Mouse (Mus musculus): ENCODE data around the gene Tbc1d22a. TPM values are rescaled to one million over a fixed set of nuclear protein-coding genes. Genes with fewer than 3 reads are reported as not detected.

The Tbc1d22a gene
- total and polyA plus RNA-seq, 3 experiments = 15.1 to 21.1 TPM; not detected in 1

- peaks cover 0 to 23% of the 10 kb centered on the region in 2 experiments; a peak in 3 of 4 replicates for H3K4me1 ChIP-seq (ENCODE audit: control insufficient read depth in 1 of 2, insufficient read depth in 2 of 2, low read length in 2 of 2)
- TF ChIP-seq ETS1 (IDR thresholded peaks at IDR 0.05; ENCODE audit: low read depth, low read length) (no peak), ZMIZ1 (IDR thresholded peaks at IDR 0.05; ENCODE audit: low read depth, low read length) (no peak), TBP (IDR thresholded peaks at IDR 0.05; ENCODE audit: low read depth, low read length) (no peak), MXI1 (IDR thresholded peaks at IDR 0.05; ENCODE audit: low read depth, low read length) (no peak), CHD2 (IDR thresholded peaks at IDR 0.05; ENCODE audit: low read length) (no peak), USF1 (IDR thresholded peaks at IDR 0.05; ENCODE audit: low read depth, low read length) (no peak), ELF1 (IDR thresholded peaks at IDR 0.05; ENCODE audit: low read depth, low read length) (no peak), GABPA (IDR thresholded peaks at IDR 0.05; ENCODE audit: low read depth, low read length) (no peak)
- H3K27ac ChIP-seq (ENCODE audit: control insufficient read depth, low read depth, low read length) = no peak overlapping the region
- H3K36me3 ChIP-seq (ENCODE audit: control insufficient read depth in 1 of 2, insufficient read depth in 2 of 2, low read length in 2 of 2) = no peaks in the 10 kb centered on the region; a peak in 1 of 4 replicates
- H3K9me3 ChIP-seq (replicated peaks; ENCODE audit: insufficient read depth, low read length) = no peaks in the 10 kb centered on the region
- peaks cover 3% of the 10 kb centered on the region; the same call in 1 of the 2 replicates for H3K79me2 ChIP-seq (ENCODE audit: control insufficient read depth, insufficient read depth, low read length, poor library complexity)
- no peak overlapping the region for H3K9ac ChIP-seq (ENCODE audit: control insufficient read depth, low read depth, low read length, poor library complexity, severe bottlenecking)
- no peak overlapping the region for H3K4me3 ChIP-seq (ENCODE audit: control insufficient read depth in 1 of 2, insufficient read depth in 1 of 2, low read depth in 2 of 2, low read length in 2 of 2)
- no peak for DNase-seq (ENCODE audit: low read depth, low spot score)
- H3K27me3 ChIP-seq (ENCODE audit: control insufficient read depth in 1 of 2, insufficient read depth in 2 of 2, low read length in 2 of 2) = peaks cover 0 to 1% of the 10 kb centered on the region in 2 experiments; a peak in 1 of 4 replicates
These were observed 25.4 kb upstream of the Tbc1d22a start for GRCm38 (mm10) chr15:86188746-86189470.

- Histone ChIP-seq H3K4me1 (ENCODE audit: control insufficient read depth in 1 of 2, insufficient read depth in 2 of 2, low read length in 2 of 2) (peaks cover 0 to 16% of the 10 kb centered on the region in 2 experiments; a peak in 3 of 4 replicates), H3K4me3 (ENCODE audit: control insufficient read depth in 1 of 2, insufficient read depth in 1 of 2, low read depth in 2 of 2, low read length in 2 of 2) (no peak overlapping the region), H3K27me3 (ENCODE audit: control insufficient read depth in 1 of 2, insufficient read depth in 2 of 2, low read length in 2 of 2) (peaks cover 0 to 1% of the 10 kb centered on the region in 2 experiments; a peak in 1 of 4 replicates), H3K9ac (ENCODE audit: control insufficient read depth, low read depth, low read length, poor library complexity, severe bottlenecking) (no peak overlapping the region), H3K36me3 (ENCODE audit: control insufficient read depth in 1 of 2, insufficient read depth in 2 of 2, low read length in 2 of 2) (no peaks in the 10 kb centered on the region; a peak in 1 of 4 replicates), H3K9me3 (replicated peaks; ENCODE audit: insufficient read depth, low read length) (no peaks in the 10 kb centered on the region), H3K27ac (ENCODE audit: control insufficient read depth, low read depth, low read length) (no peak overlapping the region), H3K79me2 (ENCODE audit: control insufficient read depth, insufficient read depth, low read length, poor library complexity) (peaks cover under 1% of the 10 kb centered on the region; the same call in 1 of the 2 replicates)
- TF ChIP-seq MEF2A (IDR thresholded peaks at IDR 0.05; ENCODE audit: extremely low read depth, insufficient replicate concordance, low read depth, low read length, poor library complexity, severe bottlenecking) = no peak
- TF ChIP-seq USF2 (IDR thresholded peaks at IDR 0.05; ENCODE audit: borderline replicate concordance in 1 of 2, insufficient read depth in 1 of 2, low read depth in 1 of 2, low read length in 2 of 2) = no peak
- no peak for TF ChIP-seq NRF1 (IDR thresholded peaks at IDR 0.05; ENCODE audit: insufficient read depth, low read depth, low read length, poor library complexity, severe bottlenecking)
- no peak for TF ChIP-seq TBP (IDR thresholded peaks at IDR 0.05; ENCODE audit: low read depth, low read length)
- TF ChIP-seq CHD1 (IDR thresholded peaks at IDR 0.05; ENCODE audit: low read depth, low read length) = no peak
- TF ChIP-seq SIN3A (IDR thresholded peaks at IDR 0.05; ENCODE audit: low read length) = no peak
- no peak for TF ChIP-seq CHD2 (IDR thresholded peaks at IDR 0.05; ENCODE audit: low read length)
- TF ChIP-seq HCFC1 (IDR thresholded peaks at IDR 0.05; ENCODE audit: low read depth, low read length) = no peak
- TF ChIP-seq TCF12 (IDR thresholded peaks at IDR 0.05; ENCODE audit: low read depth, low read length) = no peak
- TF ChIP-seq POLR2AphosphoS5 (IDR thresholded peaks at IDR 0.05; ENCODE audit: borderline replicate concordance, low read depth, low read length) = no peak
- no peak for TF ChIP-seq GATA1 (IDR thresholded peaks at IDR 0.05; ENCODE audit: low read depth, low read length)
- no peak for TF ChIP-seq MYC (IDR thresholded peaks at IDR 0.05; ENCODE audit: low read depth, low read length)
- no peak for TF ChIP-seq ZMIZ1 (IDR thresholded peaks at IDR 0.05; ENCODE audit: low read depth, low read length)
- no peak for TF ChIP-seq SMC3 (IDR thresholded peaks at IDR 0.05; ENCODE audit: low read depth, low read length)
- TF ChIP-seq JUND (IDR thresholded peaks at IDR 0.05; ENCODE audit: low read depth, low read length) = no peak
- DNase-seq (ENCODE audit: low read depth, low spot score) = no peak
These were observed 23.9 kb upstream of the Tbc1d22a start for GRCm38 (mm10) chr15:86190387-86190786.

Measured in MEL (cell line).